Mouse (Mus musculus) forebrain, embryonic 13.5 days (tissue): ENCODE measurements around the gene Sdk2. TPM values are rescaled to one million over a fixed set of nuclear protein-coding genes. Genes with fewer than 3 reads are reported as not detected.

Experiments used
- ATAC-seq: fragments of 200-750 bp; cut with Nextera tagmentation; 2 replicates; pipeline ENCODE4 v1.8.0; 2017
- H3K27ac ChIP-seq: fragments of 300-500 bp; sonication (generic); 2 replicates; pipeline ENCODE4 v1.5.1; 2015; ENCODE audit warnings: inconsistent platforms, mild to moderate bottlenecking, moderate library complexity
- H3K27me3 ChIP-seq: fragments of 300-500 bp; sonication (generic); 2 replicates; pipeline ENCODE4 v1.6.1; 2015; ENCODE audit warnings: mild to moderate bottlenecking, inconsistent platforms
- H3K36me3 ChIP-seq: fragments of 300-500 bp; sonication (generic); 2 replicates; pipeline ENCODE4 v1.6.1; 2015; ENCODE audit warnings: mild to moderate bottlenecking, inconsistent platforms; ENCODE audit not compliant: poor library complexity, severe bottlenecking
- H3K4me1 ChIP-seq: fragments of 300-500 bp; sonication (generic); 2 replicates; pipeline ENCODE4 v1.6.1; 2015; ENCODE audit warnings: inconsistent platforms
- H3K4me2 ChIP-seq: fragments of 300-500 bp; sonication (generic); 2 replicates; pipeline ENCODE4 v1.6.1; 2015; ENCODE audit warnings: inconsistent platforms, mild to moderate bottlenecking, moderate library complexity
- H3K4me3 ChIP-seq: fragments of 300-500 bp; sonication (generic); 2 replicates; pipeline ENCODE4 v1.5.1; 2015; ENCODE audit warnings: mild to moderate bottlenecking, inconsistent platforms
- H3K9ac ChIP-seq: fragments of 300-500 bp; sonication (generic); 2 replicates; pipeline ENCODE4 v1.6.1; 2015; ENCODE audit warnings: mild to moderate bottlenecking, inconsistent platforms
- H3K9me3 ChIP-seq: fragments of 300-500 bp; sonication (generic); replicated peaks from 2 replicates; pipeline ENCODE4 v1.6.1; 2016; ENCODE audit warnings: inconsistent platforms
- WGBS: fragments of 180-500 bp; shearing (Covaris S2); methylation state at CpG from one replicate; pipeline ENCODE4 v1.1.7; 2015; 5-methylcytosine and 5-hydroxymethylcytosine counted together
- polyA plus RNA-seq: library from polyadenylated mRNA; unstranded; fragments of >200 nt; fragmentation: Nextera tagmentation; extraction: Ambion mirVana; gene quantifications from 2 replicates; pipeline ENCODE4 v1.2.1, GENCODE M21; 2015

Sdk2 gene
- polyA plus RNA-seq, result 1.6 and 1.8 TPM in 2 replicates

GRCm38 (mm10) chr11:114066951-114067762 lies at the start of gene Sdk2:
Gene Sdk2 (minus strand): TSS chr11:114067046.
- Histone ChIP-seq H3K4me2 (peak within 1 kb of the TSS; percentile 97), H3K4me1 (peaks cover 48% of the 10 kb centered on the region), H3K9me3 (no peaks in the 10 kb centered on the region), H3K36me3 (no peaks in the 10 kb centered on the region), H3K27me3 (peaks cover 67% of the 10 kb centered on the region), H3K27ac (peak within 1 kb of the TSS; percentile 79), H3K4me3 (peak within 1 kb of the TSS; percentile 61), H3K9ac (peak within 1 kb of the TSS; percentile 77)
- WGBS, result 2% methylated on average over 26 of the region's 52 CpGs
- ATAC-seq, result peak; percentile 89

- Histone ChIP-seq H3K4me1 (peaks cover 21% of the 10 kb centered on the region), H3K27ac (no peak overlapping the region), H3K4me3 (no peak overlapping the region), H3K9ac (no peak overlapping the region), H3K4me2 (no peak overlapping the region), H3K36me3 (no peaks in the 10 kb centered on the region), H3K9me3 (no peaks in the 10 kb centered on the region), H3K27me3 (peaks cover 43% of the 10 kb centered on the region)
- no peak for ATAC-seq
- 68% methylated on average over 13 of the region's 13 CpGs for WGBS
These were observed 48.2 kb upstream of the Sdk2 start for GRCm38 (mm10) chr11:114115077-114115476.

GRCm38 (mm10) chr11:114114674-114115073 lies 47.8 kb upstream of the Sdk2 start:
- Histone ChIP-seq H3K36me3 (no peaks in the 10 kb centered on the region), H3K4me1 (peaks cover 20% of the 10 kb centered on the region), H3K4me2 (no peak overlapping the region), H3K27ac (no peak overlapping the region), H3K9me3 (no peaks in the 10 kb centered on the region), H3K4me3 (no peak overlapping the region), H3K27me3 (peaks cover 41% of the 10 kb centered on the region), H3K9ac (no peak overlapping the region)
- 56% methylated on average over 12 of the region's 12 CpGs for WGBS
- ATAC-seq, result no peak

- peaks cover 31% of the 10 kb centered on the region; the same call in 1 of the 2 replicates for H3K27me3 ChIP-seq
- no peaks in the 10 kb centered on the region for H3K36me3 ChIP-seq
- H3K4me2 ChIP-seq, result no peak overlapping the region
- WGBS, result 13% methylated on average over 3 of the region's 3 CpGs
- H3K4me1 ChIP-seq, result peaks cover 8% of the 10 kb centered on the region
- H3K9me3 ChIP-seq, result no peaks in the 10 kb centered on the region
- no peak overlapping the region for H3K4me3 ChIP-seq
- H3K27ac ChIP-seq, result no peak overlapping the region
- no peak overlapping the region for H3K9ac ChIP-seq
- ATAC-seq, result no peak
These were observed 44.0 kb upstream of the Sdk2 start for GRCm38 (mm10) chr11:114110851-114111250.

- Histone ChIP-seq H3K9me3 (no peaks in the 10 kb centered on the region), H3K9ac (no peak overlapping the region), H3K27ac (no peak overlapping the region), H3K27me3 (no peaks in the 10 kb centered on the region), H3K4me2 (no peak overlapping the region), H3K4me3 (no peak overlapping the region), H3K36me3 (no peaks in the 10 kb centered on the region), H3K4me1 (no peaks in the 10 kb centered on the region)
- 70% methylated on average over 7 of the region's 7 CpGs for WGBS
- ATAC-seq, result no peak
These were observed 26.8 kb upstream of the Sdk2 start for GRCm38 (mm10) chr11:114093636-114094035.

- Histone ChIP-seq H3K9me3 (no peaks in the 10 kb centered on the region), H3K27ac (no peak overlapping the region), H3K9ac (no peak overlapping the region), H3K4me1 (no peaks in the 10 kb centered on the region), H3K36me3 (no peaks in the 10 kb centered on the region), H3K27me3 (no peaks in the 10 kb centered on the region), H3K4me3 (no peak overlapping the region), H3K4me2 (no peak overlapping the region)
- no peak for ATAC-seq
- 71% methylated on average over 7 of the region's 7 CpGs for whole genome bisulfite sequencing
These were observed 26.3 kb upstream of the Sdk2 start for GRCm38 (mm10) chr11:114093175-114093574.

GRCm38 (mm10) chr11:114080606-114081005 lies 13.8 kb upstream of the Sdk2 start:
- WGBS, result 37% methylated on average over 9 of the region's 9 CpGs
- H3K4me2 ChIP-seq, result no peak overlapping the region

GRCm38 (mm10) chr11:114072644-114073043 lies 5.8 kb upstream of the Sdk2 start:
- ATAC-seq, result no peak
- Histone ChIP-seq H3K9me3 (no peaks in the 10 kb centered on the region; the same call in 1 of the 2 replicates), H3K27ac (no peak overlapping the region)

More at GRCm38 (mm10) chr11:114080606-114081005, 13.8 kb upstream of the Sdk2 start:
- H3K27ac ChIP-seq, result no peak overlapping the region
- no peaks in the 10 kb centered on the region; the same call in 1 of the 2 replicates for H3K9me3 ChIP-seq
- no peak overlapping the region for H3K9ac ChIP-seq
- H3K4me3 ChIP-seq, result no peak overlapping the region
- H3K27me3 ChIP-seq, result 0 out of 2 replicates have a peak, but pooled peaks cover 3% of the 10 kb centered on the region
- ATAC-seq, result no peak
- no peaks in the 10 kb centered on the region for H3K4me1 ChIP-seq
- no peaks in the 10 kb centered on the region for H3K36me3 ChIP-seq

GRCm38 (mm10) chr11:114071998-114072397 lies 5.2 kb upstream of the Sdk2 start:
- H3K4me2 ChIP-seq, result no peak overlapping the region
- H3K9me3 ChIP-seq, result no peaks in the 10 kb centered on the region; the same call in 1 of the 2 replicates
- H3K4me3 ChIP-seq, result no peak overlapping the region
- H3K27ac ChIP-seq, result no peak overlapping the region
- H3K27me3 ChIP-seq, result peaks cover 29% of the 10 kb centered on the region; the same call in 1 of the 2 replicates
- ATAC-seq, result no peak
- H3K9ac ChIP-seq, result no peak overlapping the region
- no peaks in the 10 kb centered on the region for H3K36me3 ChIP-seq
- WGBS, result 26% methylated on average over 8 of the region's 8 CpGs
- H3K4me1 ChIP-seq, result peaks cover 20% of the 10 kb centered on the region

More at GRCm38 (mm10) chr11:114072644-114073043, 5.8 kb upstream of the Sdk2 start:
- WGBS, result 86% methylated on average over 10 of the region's 10 CpGs
- no peaks in the 10 kb centered on the region for H3K36me3 ChIP-seq
- no peak overlapping the region for H3K9ac ChIP-seq
- peaks cover 29% of the 10 kb centered on the region; the same call in 1 of the 2 replicates for H3K27me3 ChIP-seq
- no peak overlapping the region for H3K4me2 ChIP-seq
- peaks cover 13% of the 10 kb centered on the region for H3K4me1 ChIP-seq
- no peak overlapping the region for H3K4me3 ChIP-seq

- no peak overlapping the region for H3K4me3 ChIP-seq
- H3K4me1 ChIP-seq, result peaks cover 26% of the 10 kb centered on the region
- 64% methylated on average over 6 of the region's 6 CpGs for WGBS
- H3K9me3 ChIP-seq, result no peaks in the 10 kb centered on the region; the same call in 1 of the 2 replicates
- no peak overlapping the region for H3K9ac ChIP-seq
- H3K27ac ChIP-seq, result no peak overlapping the region
- H3K36me3 ChIP-seq, result no peaks in the 10 kb centered on the region
- no peak for ATAC-seq
- peaks cover 34% of the 10 kb centered on the region for H3K27me3 ChIP-seq
- no peak overlapping the region for H3K4me2 ChIP-seq
These were observed 4.0 kb upstream of the Sdk2 start for GRCm38 (mm10) chr11:114070881-114071280.

- Histone ChIP-seq H3K4me3 (no peak overlapping the region), H3K4me2 (no peak overlapping the region), H3K36me3 (no peaks in the 10 kb centered on the region), H3K27ac (no peak overlapping the region), H3K9ac (no peak overlapping the region), H3K27me3 (peaks cover 42% of the 10 kb centered on the region), H3K9me3 (no peaks in the 10 kb centered on the region), H3K4me1 (peaks cover 34% of the 10 kb centered on the region)
- ATAC-seq, result no peak
- WGBS, result 64% methylated on average over 8 of the region's 8 CpGs
These were observed 3.3 kb upstream of the Sdk2 start for GRCm38 (mm10) chr11:114070131-114070530.

GRCm38 (mm10) chr11:114068390-114068789 lies 1.5 kb upstream of the Sdk2 start:
- no peaks in the 10 kb centered on the region for H3K36me3 ChIP-seq
- H3K4me1 ChIP-seq, result peaks cover 45% of the 10 kb centered on the region
- H3K27ac ChIP-seq, result no peak overlapping the region
- no peak overlapping the region for H3K9ac ChIP-seq
- peaks cover 59% of the 10 kb centered on the region for H3K27me3 ChIP-seq
- 2% methylated on average over 5 of the region's 5 CpGs for WGBS
- H3K4me3 ChIP-seq, result no peak overlapping the region
- ATAC-seq, result peak; percentile 50; the same call in 1 of the 2 replicates
- no peaks in the 10 kb centered on the region for H3K9me3 ChIP-seq
- peak overlapping the region; percentile 10 for H3K4me2 ChIP-seq
